Mouse (Mus musculus): ENCODE measurements around the gene 1700001K19Rik. TPM values are rescaled to one million over a fixed set of nuclear protein-coding genes. Genes with fewer than 3 reads are reported as not detected.
A peak's percentile ranks its signal among the peaks of the same experiment; 100 is the strongest.
"Not testable (repeated sequence)": the region's sequence is repeated elsewhere in the genome, so short reads cannot be mapped to it uniquely, and the experiment has no call there.

1700001K19Rik gene
- total RNA-seq, 1 experiment from 2014 or later: not detected

DNA sequence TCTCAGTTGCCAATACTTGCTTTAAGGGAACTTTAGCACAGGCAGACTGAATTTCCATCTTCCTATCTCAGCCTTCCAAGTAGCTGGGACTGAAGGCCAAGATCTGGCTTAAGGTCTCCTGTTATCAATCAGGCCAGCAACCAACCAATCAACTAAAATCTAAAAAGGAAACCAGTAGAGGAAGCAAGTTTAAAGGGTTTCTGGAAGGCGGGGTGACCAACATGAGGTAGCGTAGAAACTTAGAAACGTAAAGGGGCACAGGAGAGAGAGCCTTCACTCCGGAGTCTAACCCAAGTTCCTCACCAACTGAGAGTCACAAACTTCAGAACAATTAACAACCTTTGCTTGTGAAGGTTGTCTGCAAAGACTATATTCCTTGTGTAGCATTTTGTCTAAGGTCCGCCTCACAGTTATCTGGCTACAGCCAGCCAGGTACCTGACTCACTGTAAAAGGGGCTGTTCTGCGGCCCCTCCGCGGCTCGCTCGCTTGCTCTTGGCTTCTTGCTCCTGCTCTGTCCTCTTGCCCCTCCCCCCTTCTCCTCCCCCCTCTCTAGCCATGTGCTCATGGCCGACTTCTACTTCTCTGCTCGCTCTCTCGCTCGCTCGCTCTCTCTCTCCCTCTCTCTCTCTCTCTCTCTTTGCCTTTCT lies 16.2 kb upstream of the 1700001K19Rik start:
- ATAC-seq (replicated peaks in 1 of 2; ENCODE audit: insufficient read depth in 1 of 2, low FRiP score in 2 of 2, low TSS enrichment in 1 of 2, low read depth in 1 of 2, poor library complexity in 2 of 2, severe bottlenecking in 2 of 2): peak; percentile 12 to 25; a peak in 3 of 4 replicates

DNA sequence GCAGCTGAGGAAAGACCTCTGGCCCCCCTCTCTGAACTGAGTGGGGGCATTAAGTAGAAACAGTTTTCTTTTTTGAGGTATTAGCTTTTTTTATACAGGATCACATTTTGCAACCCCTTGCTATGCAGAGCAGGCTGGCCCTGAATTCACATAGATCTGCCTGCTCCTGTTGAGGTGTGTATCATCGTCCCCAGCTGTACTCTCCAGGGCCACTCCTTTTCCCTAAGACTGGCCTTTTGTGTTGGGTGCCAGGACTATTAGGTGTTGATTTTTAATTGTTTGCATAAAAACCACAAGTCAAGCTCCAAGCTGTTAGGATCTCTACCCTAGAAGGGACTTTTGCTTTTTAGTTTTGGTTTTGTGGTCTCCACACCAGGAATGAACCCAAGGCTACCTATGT lies 15.7 kb upstream of the 1700001K19Rik start:
- no peak for ATAC-seq (replicated peaks in 1 of 2; ENCODE audit: insufficient read depth in 1 of 2, low FRiP score in 2 of 2, low TSS enrichment in 1 of 2, low read depth in 1 of 2, poor library complexity in 2 of 2, severe bottlenecking in 2 of 2)

DNA sequence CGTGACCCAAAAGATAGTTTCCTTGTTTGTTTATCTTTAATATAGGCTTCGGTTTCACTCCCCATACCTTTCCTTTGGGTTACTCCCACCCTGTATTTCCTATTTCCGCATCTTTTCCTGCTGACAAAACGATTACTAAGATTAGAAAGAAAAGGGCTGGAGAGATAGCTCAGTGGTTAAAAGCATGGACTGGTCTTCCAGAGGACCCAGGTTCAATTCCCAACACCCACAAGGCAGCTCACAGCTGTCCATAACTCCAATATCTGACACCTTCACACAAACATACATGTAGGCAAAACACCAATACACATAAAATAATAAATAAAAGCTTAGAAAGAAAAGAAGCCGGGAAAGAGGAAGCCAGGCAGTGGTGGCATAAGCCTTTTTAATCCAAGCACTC lies 15.0 kb upstream of the 1700001K19Rik start:
- no peak for ATAC-seq (replicated peaks in 1 of 2; ENCODE audit: insufficient read depth in 1 of 2, low FRiP score in 2 of 2, low TSS enrichment in 1 of 2, low read depth in 1 of 2, poor library complexity in 2 of 2, severe bottlenecking in 2 of 2)

DNA sequence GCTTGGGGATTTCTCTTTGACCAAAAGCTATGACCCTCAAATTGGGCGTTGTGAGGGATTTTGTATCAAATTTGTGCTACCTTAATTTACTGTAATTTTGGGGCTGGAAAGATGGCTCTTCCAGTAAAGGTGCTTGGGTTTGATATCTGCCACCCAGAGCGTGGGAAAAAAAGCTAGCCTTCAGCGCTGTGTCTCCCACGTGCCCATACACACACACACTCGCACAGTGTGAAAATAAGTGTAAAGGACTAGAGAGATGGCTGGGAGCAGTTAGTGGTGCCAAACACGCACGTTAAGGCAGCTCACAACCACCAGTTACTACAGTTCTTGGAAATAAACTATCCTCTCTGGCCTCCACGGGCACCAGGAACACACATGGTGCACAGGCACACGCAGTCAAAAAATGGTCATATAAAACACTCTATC lies 14.6 kb upstream of the 1700001K19Rik start:
- no peak for ATAC-seq (replicated peaks in 1 of 2; ENCODE audit: insufficient read depth in 1 of 2, low FRiP score in 2 of 2, low TSS enrichment in 1 of 2, low read depth in 1 of 2, poor library complexity in 2 of 2, severe bottlenecking in 2 of 2)

DNA sequence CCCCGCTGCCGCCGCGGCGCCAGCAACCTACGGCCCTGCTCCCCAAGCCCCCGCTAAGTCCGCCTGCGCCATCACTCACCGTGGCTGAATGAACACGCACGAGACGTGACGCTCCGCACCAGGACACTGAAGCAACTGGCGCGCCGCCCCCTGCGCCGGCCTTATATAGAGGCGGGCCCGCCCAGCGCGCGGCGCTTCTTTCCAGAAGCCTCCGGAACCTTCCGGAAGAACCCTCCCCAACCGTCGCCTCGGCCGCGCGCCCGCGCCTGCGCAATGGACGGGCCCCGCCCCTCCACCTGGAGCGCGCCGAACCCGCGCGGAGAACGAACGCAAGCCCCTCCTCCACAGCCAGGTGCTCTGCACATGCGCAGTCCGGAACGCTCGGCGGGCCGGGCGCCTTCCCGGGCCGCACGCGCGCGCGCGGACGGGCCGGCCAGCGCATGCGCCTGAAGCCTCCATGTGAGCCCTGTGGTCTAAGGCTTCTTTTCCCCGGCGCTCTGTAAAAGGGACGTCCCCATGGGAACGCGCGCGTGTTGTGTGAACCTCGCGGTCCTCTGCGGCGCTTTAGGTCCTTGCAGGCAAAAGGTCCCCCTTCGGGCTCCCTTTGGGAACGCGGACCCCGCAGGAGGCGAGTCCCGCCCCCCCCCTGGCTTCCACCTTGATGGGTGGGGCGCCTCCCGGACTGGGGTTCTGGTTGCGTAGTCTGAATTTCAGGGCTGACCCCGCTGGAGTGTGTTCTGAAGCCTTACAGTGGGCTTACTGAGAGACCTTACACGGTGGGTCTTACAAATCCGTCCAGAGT lies 14.0 kb upstream of the 1700001K19Rik start:
- ATAC-seq (replicated peaks in 1 of 2; ENCODE audit: insufficient read depth in 1 of 2, low FRiP score in 2 of 2, low TSS enrichment in 1 of 2, low read depth in 1 of 2, poor library complexity in 2 of 2, severe bottlenecking in 2 of 2): peak; percentile 57 to 66

DNA sequence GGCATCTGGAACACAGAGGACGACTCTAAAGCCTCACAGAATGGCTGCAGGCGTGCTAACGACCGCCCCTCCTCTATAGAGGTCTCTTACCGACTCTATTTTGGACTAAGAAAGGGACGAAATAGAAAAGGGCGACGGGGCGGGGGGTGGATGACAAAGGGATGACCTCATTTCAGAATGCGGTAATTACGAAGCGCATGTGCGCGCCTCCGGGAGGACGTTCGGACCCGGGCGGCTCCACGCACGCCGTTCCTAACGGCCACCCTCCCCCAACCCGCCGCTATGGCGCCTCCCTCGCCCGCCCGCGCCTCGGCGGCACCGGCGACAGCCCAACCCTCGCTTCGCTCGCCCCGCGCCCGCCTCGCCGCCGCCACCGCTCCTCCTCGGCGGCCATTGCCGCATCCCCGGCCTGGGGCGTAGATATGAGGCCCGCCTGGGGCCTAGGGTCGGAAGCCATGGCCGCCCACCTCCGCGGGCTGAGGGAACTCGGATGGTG lies 13.3 kb upstream of the 1700001K19Rik start:
- peak in 1 of 2 experiments; percentile 14; a peak in 2 of 4 replicates for ATAC-seq (replicated peaks in 1 of 2; ENCODE audit: insufficient read depth in 1 of 2, low FRiP score in 2 of 2, low TSS enrichment in 1 of 2, low read depth in 1 of 2, poor library complexity in 2 of 2, severe bottlenecking in 2 of 2)

DNA sequence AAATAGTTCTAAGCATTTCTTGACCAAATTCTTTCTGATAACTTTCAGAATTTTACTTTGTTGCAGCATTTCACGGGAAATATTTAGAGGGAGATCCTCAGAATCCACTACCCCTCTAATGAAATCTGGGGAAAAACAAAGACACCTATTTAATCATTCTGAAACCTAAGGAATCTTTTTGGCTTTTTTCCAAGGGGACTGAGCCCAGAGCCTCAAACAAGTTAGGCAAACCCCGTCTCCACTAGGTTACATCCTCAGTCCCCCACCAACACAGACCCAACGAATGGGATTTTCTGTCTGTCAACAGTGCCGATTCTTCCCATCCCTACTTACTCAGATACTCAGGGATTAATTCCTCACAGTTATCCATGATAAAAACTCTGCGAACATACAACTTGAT lies 11.0 kb upstream of the 1700001K19Rik start:
- ATAC-seq (replicated peaks in 1 of 2; ENCODE audit: insufficient read depth in 1 of 2, low FRiP score in 2 of 2, low TSS enrichment in 1 of 2, low read depth in 1 of 2, poor library complexity in 2 of 2, severe bottlenecking in 2 of 2): not testable (repeated sequence)

DNA sequence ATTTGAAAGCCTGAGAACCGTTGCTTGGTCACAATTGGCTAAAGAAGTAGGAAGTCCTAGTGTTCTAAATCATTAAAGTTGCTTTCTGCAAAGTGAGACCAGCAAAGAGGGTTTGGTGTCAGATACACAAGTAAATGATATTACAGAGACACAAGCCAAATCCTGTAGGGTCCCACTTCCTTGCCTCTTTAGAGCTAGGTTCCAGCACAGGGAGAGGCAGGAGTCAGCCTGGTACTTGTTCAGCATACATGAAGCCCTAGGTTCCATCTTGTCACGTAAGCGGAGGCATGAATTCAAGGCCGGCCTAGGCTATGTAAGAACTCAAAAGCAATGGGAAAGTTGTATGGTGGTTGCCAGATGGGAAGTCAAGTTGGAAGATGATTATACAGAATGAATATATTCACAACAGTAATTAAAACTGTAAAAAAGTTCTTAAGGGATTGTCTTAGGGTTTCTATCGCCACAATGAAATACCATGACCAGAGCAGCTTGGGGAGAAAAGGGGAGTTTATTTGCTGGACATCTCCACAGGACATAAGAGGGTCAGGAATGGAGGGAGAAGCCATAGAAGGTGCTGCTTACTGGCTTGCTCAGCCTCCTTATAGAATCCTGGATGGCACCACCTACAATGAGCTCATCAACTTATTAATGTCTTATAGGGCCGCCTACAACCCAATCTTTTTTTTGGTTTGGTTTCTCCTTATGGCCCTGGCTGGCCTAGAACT lies 7.7 kb upstream of the 1700001K19Rik start:
- no peak for ATAC-seq (replicated peaks in 1 of 2; ENCODE audit: insufficient read depth in 1 of 2, low FRiP score in 2 of 2, low TSS enrichment in 1 of 2, low read depth in 1 of 2, poor library complexity in 2 of 2, severe bottlenecking in 2 of 2)

DNA sequence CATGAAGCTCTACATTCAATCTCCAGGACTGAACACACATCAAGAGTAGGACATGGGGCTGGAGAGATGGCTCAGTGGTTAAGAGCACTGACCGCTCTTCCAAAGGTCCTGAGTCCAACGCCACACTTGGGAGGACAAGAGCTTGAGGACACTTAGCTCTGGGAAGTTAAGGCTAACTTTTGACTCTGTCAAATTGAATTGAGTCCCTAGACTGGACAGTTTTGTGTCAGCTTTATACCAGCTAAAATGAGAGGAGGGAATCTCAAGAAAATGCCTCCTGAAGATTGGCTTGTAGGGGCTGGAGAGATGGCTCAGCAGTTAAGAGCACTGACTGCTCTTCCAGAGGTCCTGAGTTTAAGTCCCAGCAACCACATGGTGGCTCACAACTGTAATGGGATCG lies 6.5 kb upstream of the 1700001K19Rik start:
- not testable (repeated sequence) for ATAC-seq (replicated peaks in 1 of 2; ENCODE audit: insufficient read depth in 1 of 2, low FRiP score in 2 of 2, low TSS enrichment in 1 of 2, low read depth in 1 of 2, poor library complexity in 2 of 2, severe bottlenecking in 2 of 2)

DNA sequence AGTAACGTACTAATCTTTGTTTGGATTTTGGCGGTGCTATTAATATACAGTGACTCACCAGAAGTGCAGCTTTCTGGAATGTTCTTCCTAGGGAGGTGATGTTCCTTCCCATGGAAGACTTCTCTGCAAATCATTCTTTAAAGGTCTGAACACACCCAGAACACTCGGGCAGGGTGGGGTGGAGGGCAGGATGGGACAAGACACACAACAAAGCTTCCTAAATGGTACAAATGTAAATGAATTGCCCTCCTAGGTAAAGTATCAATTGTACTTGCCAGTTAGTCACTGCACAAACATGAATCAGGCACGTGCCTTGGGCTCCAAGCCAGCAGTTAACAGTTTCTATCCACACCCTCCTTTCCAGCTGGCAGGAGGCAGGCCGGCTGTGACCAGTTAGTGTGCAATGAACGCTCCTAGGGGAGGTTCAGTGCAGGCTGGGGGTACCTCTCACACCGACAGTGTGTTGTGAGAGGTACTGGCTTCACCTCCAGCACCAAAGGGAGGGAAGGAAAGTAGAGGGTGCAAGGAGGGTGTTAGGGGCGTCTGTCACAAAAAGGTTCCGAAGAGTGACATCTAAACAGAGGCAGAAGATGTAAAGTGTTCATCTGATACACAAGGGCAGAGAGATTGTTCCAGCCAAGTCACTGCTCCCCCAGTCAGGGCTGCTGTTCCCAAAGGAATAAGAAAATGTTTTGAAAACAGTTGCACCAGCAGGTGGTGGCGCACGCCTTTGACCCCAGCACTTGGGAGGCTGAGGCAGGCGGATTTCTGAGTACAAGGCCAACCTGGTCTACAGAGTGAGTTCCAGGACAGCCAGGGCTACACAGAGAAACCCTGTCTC lies 5.7 kb upstream of the 1700001K19Rik start:
- 0 out of 4 replicates have a peak, but pooled peaks have one; percentile 5 to 9 for ATAC-seq (replicated peaks in 1 of 2; ENCODE audit: insufficient read depth in 1 of 2, low FRiP score in 2 of 2, low TSS enrichment in 1 of 2, low read depth in 1 of 2, poor library complexity in 2 of 2, severe bottlenecking in 2 of 2)

DNA sequence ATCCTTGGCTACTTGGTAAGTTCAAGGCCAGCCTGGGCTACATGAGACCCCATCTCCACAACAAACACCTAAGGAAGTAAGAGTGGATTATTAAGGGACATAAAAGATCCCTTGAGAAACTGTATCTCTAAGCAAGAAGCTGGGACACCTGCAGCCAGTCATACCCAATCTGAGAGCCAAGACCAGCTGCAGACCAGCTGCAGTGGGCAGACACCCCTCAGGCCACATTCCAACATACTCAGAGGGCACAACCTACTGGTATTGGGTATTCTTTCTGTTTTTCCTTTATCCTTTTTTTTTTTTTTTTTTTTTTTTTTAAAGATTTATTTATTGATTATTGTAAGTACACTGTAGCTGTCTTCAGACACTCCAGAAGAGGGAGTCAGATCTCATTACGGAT lies 1.2 kb upstream of the 1700001K19Rik start:
- no peak for ATAC-seq (replicated peaks in 1 of 2; ENCODE audit: insufficient read depth in 1 of 2, low FRiP score in 2 of 2, low TSS enrichment in 1 of 2, low read depth in 1 of 2, poor library complexity in 2 of 2, severe bottlenecking in 2 of 2)

DNA sequence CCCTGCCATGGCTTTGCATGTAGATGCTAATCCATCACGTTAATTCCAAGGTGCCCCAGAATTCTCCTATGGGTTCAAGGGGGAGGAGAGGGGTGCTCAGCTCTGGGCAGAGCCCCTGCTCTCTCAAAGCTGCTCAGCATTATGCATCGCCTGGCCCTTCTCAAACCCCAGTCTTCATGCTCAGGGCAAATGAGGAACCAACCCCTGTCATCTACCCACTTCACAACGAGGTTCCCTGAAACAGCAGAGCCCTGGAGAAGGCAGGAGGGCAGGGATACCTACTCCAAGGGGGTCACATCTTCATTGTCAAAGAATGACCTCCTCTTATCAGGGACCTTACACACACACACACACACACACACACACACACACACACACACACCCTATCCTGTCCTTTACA lies 541 bp downstream of the 1700001K19Rik start:
- ATAC-seq (replicated peaks in 1 of 2; ENCODE audit: insufficient read depth in 1 of 2, low FRiP score in 2 of 2, low TSS enrichment in 1 of 2, low read depth in 1 of 2, poor library complexity in 2 of 2, severe bottlenecking in 2 of 2): peak in 1 of 2 experiments; percentile 53; a peak in 2 of 4 replicates

DNA sequence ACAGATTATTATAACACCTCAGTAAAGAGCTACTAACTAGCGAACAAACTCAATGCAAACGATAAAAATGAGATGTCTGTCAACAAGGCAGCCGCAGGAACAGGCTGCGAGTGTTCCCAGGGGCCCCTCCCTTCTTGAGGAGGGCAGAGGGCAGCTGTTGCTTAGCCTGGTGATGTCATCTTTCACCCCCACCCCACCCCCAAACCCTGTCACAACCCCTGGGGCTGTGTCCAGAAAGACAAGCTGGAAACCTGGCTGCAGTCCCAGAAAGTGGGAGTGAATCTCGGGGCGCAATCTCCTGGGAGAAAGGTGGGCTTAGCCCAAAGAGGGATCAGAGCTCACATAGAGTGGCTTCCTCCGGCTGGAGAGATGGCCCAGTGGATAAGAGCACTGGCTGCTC lies 1.2 kb downstream of the 1700001K19Rik start:
- no peak for ATAC-seq (replicated peaks in 1 of 2; ENCODE audit: insufficient read depth in 1 of 2, low FRiP score in 2 of 2, low TSS enrichment in 1 of 2, low read depth in 1 of 2, poor library complexity in 2 of 2, severe bottlenecking in 2 of 2)

DNA sequence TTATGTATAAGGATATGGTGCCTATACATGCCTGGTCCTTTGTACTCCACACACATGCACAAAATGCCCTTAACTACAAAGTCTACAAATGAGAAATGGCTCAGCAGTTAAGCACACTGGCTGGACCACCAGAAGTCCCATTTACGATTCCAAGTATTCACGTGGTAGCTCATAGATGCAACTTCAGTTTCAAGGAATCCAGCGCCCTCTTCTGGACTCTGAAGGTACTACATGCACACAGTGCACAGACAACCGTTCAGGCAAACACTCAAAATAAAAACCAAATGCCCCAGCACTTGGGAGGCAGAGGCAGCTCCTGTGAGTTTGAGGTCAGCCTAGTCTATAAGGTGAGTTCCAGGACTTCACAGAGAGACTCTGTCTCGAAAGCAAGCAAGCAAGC lies 8.2 kb downstream of the 1700001K19Rik start:
- ATAC-seq (replicated peaks in 1 of 2; ENCODE audit: insufficient read depth in 1 of 2, low FRiP score in 2 of 2, low TSS enrichment in 1 of 2, low read depth in 1 of 2, poor library complexity in 2 of 2, severe bottlenecking in 2 of 2): peak in 1 of 2 experiments; percentile 21; a peak in 1 of 4 replicates

DNA sequence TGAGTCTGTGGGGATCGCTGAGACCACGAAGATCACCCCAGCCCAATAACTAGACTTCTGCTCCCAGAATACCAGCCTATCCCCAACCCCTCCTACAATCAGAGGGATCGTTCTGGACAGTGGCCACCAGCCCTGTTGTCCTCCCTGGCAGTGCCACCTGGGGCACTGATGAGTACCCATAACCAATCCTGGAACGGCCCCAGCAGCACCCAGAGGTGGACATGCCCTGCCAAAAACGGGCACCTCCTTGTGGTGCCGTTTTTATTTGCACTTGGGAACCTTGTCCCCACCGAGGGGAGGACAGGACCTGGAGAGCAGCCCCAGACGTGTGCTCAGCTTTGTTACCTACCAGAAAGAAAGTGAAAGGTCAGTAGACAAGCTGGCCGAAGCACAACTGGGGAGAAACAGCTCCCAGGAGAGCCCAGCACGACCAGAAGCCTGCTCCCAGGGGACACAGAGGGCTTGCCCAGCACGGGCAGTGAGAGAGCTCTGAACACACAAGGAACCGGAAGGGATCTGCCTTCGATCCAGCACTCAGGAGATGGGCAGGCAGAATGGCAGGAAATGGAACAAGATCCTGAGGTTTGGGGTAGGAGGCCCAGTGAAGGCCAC lies 14.8 kb downstream of the 1700001K19Rik start:
- ATAC-seq (replicated peaks in 1 of 2; ENCODE audit: insufficient read depth in 1 of 2, low FRiP score in 2 of 2, low TSS enrichment in 1 of 2, low read depth in 1 of 2, poor library complexity in 2 of 2, severe bottlenecking in 2 of 2): no peak

DNA sequence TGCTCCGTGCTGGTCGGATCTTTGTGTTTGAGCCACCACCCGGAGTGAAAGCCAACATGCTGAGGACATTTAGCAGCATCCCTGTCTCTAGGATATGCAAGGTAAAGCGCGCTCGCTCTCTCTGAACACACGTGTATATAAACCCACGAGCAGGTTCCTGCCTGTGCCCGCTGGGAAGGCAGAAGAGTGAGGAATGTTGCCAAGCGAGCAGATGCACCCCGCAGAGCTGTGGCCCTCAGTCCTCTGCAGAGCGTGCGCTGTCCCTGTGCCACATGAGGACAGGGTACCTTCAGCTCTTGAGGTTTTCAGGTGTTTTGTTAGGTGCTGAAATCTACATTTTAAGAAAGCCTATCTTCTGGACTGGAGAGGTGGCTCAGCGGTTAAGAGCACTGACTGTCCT lies 20.7 kb downstream of the 1700001K19Rik start:
- no peak for ATAC-seq (replicated peaks in 1 of 2; ENCODE audit: insufficient read depth in 1 of 2, low FRiP score in 2 of 2, low TSS enrichment in 1 of 2, low read depth in 1 of 2, poor library complexity in 2 of 2, severe bottlenecking in 2 of 2)

DNA sequence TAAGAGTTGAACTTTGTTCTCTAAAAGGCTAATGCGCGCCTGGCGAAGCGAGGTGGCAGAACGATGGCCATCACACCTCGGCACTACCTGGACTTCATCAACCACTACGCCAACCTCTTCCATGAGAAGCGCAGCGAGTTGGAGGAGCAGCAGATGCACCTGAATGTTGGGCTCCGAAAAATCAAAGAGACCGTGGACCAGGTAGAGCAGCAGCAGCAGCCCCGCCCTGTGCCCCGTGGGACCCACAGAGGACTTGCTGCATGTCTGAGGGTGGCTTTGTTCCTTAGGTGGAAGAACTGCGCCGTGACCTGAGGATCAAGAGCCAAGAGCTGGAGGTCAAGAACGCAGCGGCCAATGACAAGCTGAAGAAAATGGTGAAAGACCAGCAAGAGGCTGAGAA lies 31.0 kb downstream of the 1700001K19Rik start:
- no peak for ATAC-seq (replicated peaks in 1 of 2; ENCODE audit: insufficient read depth in 1 of 2, low FRiP score in 2 of 2, low TSS enrichment in 1 of 2, low read depth in 1 of 2, poor library complexity in 2 of 2, severe bottlenecking in 2 of 2)

Measured in hematopoietic stem cell, adult 5-6 weeks (primary cell).